Mouse (Mus musculus) cerebellum, adult 2 months (tissue): ENCODE measurements around the gene Tecr.

Experiments
- CTCF ChIP-seq: fragments of 200-500 bp; IDR thresholded peaks from 2 replicates; pipeline ENCODE4 v1.5.1; 2011; ENCODE audit warnings: low read depth, mild to moderate bottlenecking, control low read depth, low read length, moderate library complexity, borderline replicate concordance; ENCODE audit not compliant: insufficient read depth
- POLR2A ChIP-seq: fragments of 200-500 bp; IDR thresholded peaks from 2 replicates; pipeline ENCODE4 v1.6.1; 2011; ENCODE audit warnings: low read length, control low read depth, borderline replicate concordance; ENCODE audit not compliant: insufficient read depth

GRCm38 (mm10) chr8:83569165-83569564, 38.6 kb downstream of the Tecr start:
- TF ChIP-seq CTCF (no peak), POLR2A (no peak)
